Mouse (Mus musculus) forebrain, embryonic 11.5 days (tissue): ENCODE data around the gene Utp20. TPM values are rescaled to one million over a fixed set of nuclear protein-coding genes. Genes with fewer than 3 reads are reported as not detected.
"Not testable (repeated sequence)": the region's sequence is repeated elsewhere in the genome, so short reads cannot be mapped to it uniquely, and the experiment has no call there.

Source experiments
- ATAC-seq: fragments of 200-750 bp; cut with Nextera tagmentation; replicated peaks from 2 replicates; pipeline ENCODE4 v1.8.0; 2017; ENCODE audit warnings: moderate TSS enrichment; ENCODE audit not compliant: low FRiP score
- DNase-seq: peaks from one replicate; pipeline ENCODE4 v3.0.0-alpha.2; 2017; ENCODE audit warnings: low spot score
- H3K27ac ChIP-seq: fragments of 300-500 bp; sonication (generic); 2 replicates; pipeline ENCODE4 v1.5.1; 2014; ENCODE audit warnings: low read depth, low read length
- H3K27me3 ChIP-seq: fragments of 300-500 bp; sonication (generic); 2 replicates; pipeline ENCODE4 v1.6.1; 2014; ENCODE audit warnings: mild to moderate bottlenecking, low read length, mixed read lengths; ENCODE audit not compliant: control insufficient read depth, insufficient read depth
- H3K36me3 ChIP-seq: fragments of 300-500 bp; sonication (generic); 2 replicates; pipeline ENCODE4 v1.6.1; 2014; ENCODE audit warnings: mild to moderate bottlenecking, low read length, moderate library complexity, mixed read lengths; ENCODE audit not compliant: control insufficient read depth, insufficient read depth
- H3K4me1 ChIP-seq: fragments of 300-500 bp; sonication (generic); replicated peaks from 2 replicates; pipeline ENCODE4 v1.6.1; 2014; ENCODE audit warnings: low read length, mixed read lengths; ENCODE audit not compliant: control insufficient read depth, insufficient read depth
- H3K4me2 ChIP-seq: fragments of 300-500 bp; sonication (generic); 2 replicates; pipeline ENCODE4 v1.6.1; 2014; ENCODE audit warnings: low read depth, mild to moderate bottlenecking, low read length, moderate library complexity, mixed read lengths; ENCODE audit not compliant: severe bottlenecking
- H3K4me3 ChIP-seq: fragments of 300-500 bp; sonication (generic); 2 replicates; pipeline ENCODE4 v1.5.1; 2014; ENCODE audit warnings: low read depth, low read length
- H3K9ac ChIP-seq: fragments of 300-500 bp; sonication (generic); 2 replicates; pipeline ENCODE4 v1.6.1; 2014; ENCODE audit warnings: low read length
- H3K9me3 ChIP-seq: fragments of 300-500 bp; sonication (generic); 2 replicates; pipeline ENCODE4 v1.6.1; 2016; ENCODE audit warnings: low read length, mixed read lengths; ENCODE audit not compliant: control insufficient read depth
- WGBS: fragments of 180-500 bp; shearing (Covaris S2); extraction: QIAGEN DNeasy Blood & Tissue Kit; methylation state at CpG from one replicate; pipeline ENCODE4 v1.1.7; 2014; 5-methylcytosine and 5-hydroxymethylcytosine counted together
- polyA plus RNA-seq: library from polyadenylated mRNA; unstranded; fragments of >200 nt; fragmentation: Nextera tagmentation; extraction: Ambion mirVana; gene quantifications from 2 replicates; pipeline ENCODE4 v1.2.1, GENCODE M21; 2014

Utp20 gene
- polyA plus RNA-seq, 1 experiment from 2014 or later, result 30.4 TPM

- Histone ChIP-seq H3K27me3 (no peaks in the 10 kb centered on the region), H3K4me2 (no peak overlapping the region), H3K4me1 (no peaks in the 10 kb centered on the region), H3K9me3 (no peaks in the 10 kb centered on the region), H3K27ac (no peak overlapping the region), H3K4me3 (no peak overlapping the region), H3K36me3 (no peaks in the 10 kb centered on the region), H3K9ac (no peak overlapping the region)
- DNase-seq (no peak), ATAC-seq (no peak)
- 74% methylated on average over 2 of the region's 2 CpGs for WGBS
Observed at GRCm38 (mm10) chr10:88834227-88834626, 7.6 kb upstream of the Utp20 start.

- Histone ChIP-seq H3K27ac (no peak overlapping the region), H3K4me2 (no peak overlapping the region), H3K36me3 (no peaks in the 10 kb centered on the region), H3K4me1 (no peaks in the 10 kb centered on the region), H3K4me3 (no peak overlapping the region), H3K9me3 (no peaks in the 10 kb centered on the region), H3K27me3 (no peaks in the 10 kb centered on the region), H3K9ac (no peak overlapping the region)
- no peak for ATAC-seq
- DNase-seq, result no peak
Observed at GRCm38 (mm10) chr10:88828361-88828760, 1.8 kb upstream of the Utp20 start.

GRCm38 (mm10) chr10:88827596-88827995, 992 bp upstream of the Utp20 start:
- Histone ChIP-seq H3K27me3 (no peaks in the 10 kb centered on the region), H3K9me3 (no peaks in the 10 kb centered on the region), H3K27ac (no peak overlapping the region), H3K4me2 (no peak overlapping the region), H3K4me1 (no peaks in the 10 kb centered on the region), H3K4me3 (no peak overlapping the region), H3K9ac (no peak overlapping the region), H3K36me3 (no peaks in the 10 kb centered on the region)
- no peak for ATAC-seq
- no peak for DNase-seq
- WGBS, result 91% methylated on average over 4 of the region's 4 CpGs

GRCm38 (mm10) chr10:88826947-88827306, 323 bp upstream of the Utp20 start:
- not testable (repeated sequence) for H3K36me3 ChIP-seq, DNase-seq, H3K27ac ChIP-seq, H3K4me1 ChIP-seq, H3K27me3 ChIP-seq, H3K9me3 ChIP-seq
- WGBS, result 3% methylated on average over 6 of the region's 6 CpGs
- Histone ChIP-seq H3K4me3 (peak overlapping the region; percentile 80), H3K9ac (peak overlapping the region; percentile 72), H3K4me2 (peak overlapping the region; percentile 50)
- peak; percentile 57 for ATAC-seq

- Histone ChIP-seq H3K4me2 (no peak overlapping the region), H3K4me1 (no peaks in the 10 kb centered on the region), H3K9me3 (no peaks in the 10 kb centered on the region), H3K36me3 (no peaks in the 10 kb centered on the region; the same call in 1 of the 2 replicates), H3K4me3 (no peak overlapping the region), H3K27ac (no peak overlapping the region), H3K9ac (no peak overlapping the region), H3K27me3 (no peaks in the 10 kb centered on the region)
- 88% methylated on average over 5 of the region's 5 CpGs for WGBS
- ATAC-seq (no peak), DNase-seq (no peak)
Observed at GRCm38 (mm10) chr10:88817335-88817734, 9.3 kb downstream of the Utp20 start.

- no peaks in the 10 kb centered on the region for H3K27me3 ChIP-seq
- ATAC-seq (no peak), DNase-seq (no peak)
- no peak overlapping the region for H3K27ac ChIP-seq
- H3K4me3 ChIP-seq, result no peak overlapping the region
- H3K4me2 ChIP-seq, result no peak overlapping the region
- H3K9ac ChIP-seq, result no peak overlapping the region
- WGBS, result 93% methylated on average over 2 of the region's 2 CpGs
- H3K4me1 ChIP-seq, result no peaks in the 10 kb centered on the region
- no peaks in the 10 kb centered on the region for H3K9me3 ChIP-seq
- no peaks in the 10 kb centered on the region; the same call in 1 of the 2 replicates for H3K36me3 ChIP-seq
Observed at GRCm38 (mm10) chr10:88815256-88815655, 11.3 kb downstream of the Utp20 start.

GRCm38 (mm10) chr10:88811704-88812103, 14.9 kb downstream of the Utp20 start:
- H3K4me1 ChIP-seq, result no peaks in the 10 kb centered on the region
- no peaks in the 10 kb centered on the region for H3K27me3 ChIP-seq
- ATAC-seq, result no peak
- no peak overlapping the region for H3K27ac ChIP-seq
- no peaks in the 10 kb centered on the region for H3K9me3 ChIP-seq
- no peak overlapping the region for H3K4me2 ChIP-seq
- H3K4me3 ChIP-seq, result no peak overlapping the region
- no peaks in the 10 kb centered on the region; the same call in 1 of the 2 replicates for H3K36me3 ChIP-seq
- 95% methylated on average over 5 of the region's 5 CpGs for WGBS
- no peak overlapping the region for H3K9ac ChIP-seq
- DNase-seq, result no peak

- no peak for ATAC-seq
- Histone ChIP-seq H3K4me2 (no peak overlapping the region), H3K36me3 (peaks cover 4% of the 10 kb centered on the region), H3K9ac (no peak overlapping the region), H3K4me3 (no peak overlapping the region), H3K27me3 (no peaks in the 10 kb centered on the region), H3K9me3 (no peaks in the 10 kb centered on the region), H3K27ac (no peak overlapping the region), H3K4me1 (no peaks in the 10 kb centered on the region)
- WGBS, result 87% methylated on average over 3 of the region's 3 CpGs
- no peak for DNase-seq
Observed at GRCm38 (mm10) chr10:88802236-88802635, 24.4 kb downstream of the Utp20 start.

- no peak overlapping the region for H3K4me3 ChIP-seq
- DNase-seq, result no peak
- no peaks in the 10 kb centered on the region for H3K27me3 ChIP-seq
- no peak for ATAC-seq
- no peaks in the 10 kb centered on the region for H3K4me1 ChIP-seq
- no peaks in the 10 kb centered on the region for H3K9me3 ChIP-seq
- H3K27ac ChIP-seq, result no peak overlapping the region
- WGBS, result 90% methylated on average over 7 of the region's 7 CpGs
- H3K9ac ChIP-seq, result no peak overlapping the region
- H3K4me2 ChIP-seq, result no peak overlapping the region
- H3K36me3 ChIP-seq, result peaks cover 4% of the 10 kb centered on the region
Observed at GRCm38 (mm10) chr10:88799381-88799780, 27.2 kb downstream of the Utp20 start.
